Mouse (Mus musculus): ENCODE measurements around the gene Wwox.
A peak's percentile ranks its signal among the peaks of the same experiment; 100 is the strongest.

The Wwox gene

GRCm38 (mm10) chr8:114541132-114541531, 101.7 kb downstream of the Wwox start:
- DNase-seq (ENCODE audit: low spot score in 2 of 2) = peak in 1 of 2 experiments; percentile 13

GRCm38 (mm10) chr8:114548360-114548759, 108.9 kb downstream of the Wwox start:
- DNase-seq (ENCODE audit: low spot score in 2 of 2) = no peak

GRCm38 (mm10) chr8:114548837-114549236, 109.4 kb downstream of the Wwox start:
- DNase-seq (ENCODE audit: low spot score in 2 of 2) = no peak

- DNase-seq (ENCODE audit: low spot score in 2 of 2) = no peak
These were observed 110.6 kb downstream of the Wwox start for GRCm38 (mm10) chr8:114550029-114550428.

GRCm38 (mm10) chr8:114552606-114553005, 113.2 kb downstream of the Wwox start:
- DNase-seq (ENCODE audit: low spot score in 2 of 2) = no peak

- no peak for DNase-seq (ENCODE audit: low spot score in 2 of 2)
These were observed 115.5 kb downstream of the Wwox start for GRCm38 (mm10) chr8:114554966-114555365.

- no peak for DNase-seq (ENCODE audit: low spot score in 2 of 2)
These were observed 116.2 kb downstream of the Wwox start for GRCm38 (mm10) chr8:114555491-114556202.

- no peak for DNase-seq (ENCODE audit: low spot score in 2 of 2)
These were observed 121.7 kb downstream of the Wwox start for GRCm38 (mm10) chr8:114561191-114561590.

- DNase-seq (ENCODE audit: low spot score in 2 of 2) = no peak
These were observed 123.0 kb downstream of the Wwox start for GRCm38 (mm10) chr8:114562486-114562885.

- no peak for DNase-seq (ENCODE audit: low spot score in 2 of 2)
These were observed 123.9 kb downstream of the Wwox start for GRCm38 (mm10) chr8:114563361-114563760.

- no peak for DNase-seq (ENCODE audit: low spot score in 2 of 2)
These were observed 124.6 kb downstream of the Wwox start for GRCm38 (mm10) chr8:114564036-114564435.

GRCm38 (mm10) chr8:114568531-114569166, 129.2 kb downstream of the Wwox start:
- peak in 1 of 2 experiments; percentile 39 for DNase-seq (ENCODE audit: low spot score in 2 of 2)

- DNase-seq (ENCODE audit: low spot score in 2 of 2) = no peak
These were observed 133.7 kb downstream of the Wwox start for GRCm38 (mm10) chr8:114573014-114573746.

- no peak for DNase-seq (ENCODE audit: low spot score in 2 of 2)
These were observed 134.3 kb downstream of the Wwox start for GRCm38 (mm10) chr8:114573747-114574093.

GRCm38 (mm10) chr8:114579292-114579691, 139.8 kb downstream of the Wwox start:
- no peak for DNase-seq (ENCODE audit: low spot score in 2 of 2)

GRCm38 (mm10) chr8:114580684-114581083, 141.2 kb downstream of the Wwox start:
- no peak for DNase-seq (ENCODE audit: low spot score in 2 of 2)

- DNase-seq (ENCODE audit: low spot score in 2 of 2) = no peak
These were observed 150.9 kb downstream of the Wwox start for GRCm38 (mm10) chr8:114590336-114590867.

GRCm38 (mm10) chr8:114591296-114592280, 152.1 kb downstream of the Wwox start:
- peak in 1 of 2 experiments; percentile 16 for DNase-seq (ENCODE audit: low spot score in 2 of 2)

- no peak for DNase-seq (ENCODE audit: low spot score in 2 of 2)
These were observed 154.1 kb downstream of the Wwox start for GRCm38 (mm10) chr8:114593424-114594157.

- DNase-seq (ENCODE audit: low spot score in 2 of 2) = no peak
These were observed 155.4 kb downstream of the Wwox start for GRCm38 (mm10) chr8:114594811-114595210.

- no peak for DNase-seq (ENCODE audit: low spot score in 2 of 2)
These were observed 160.1 kb downstream of the Wwox start for GRCm38 (mm10) chr8:114599555-114599954.
